Mouse (Mus musculus) testis, adult 2 months (tissue): ENCODE measurements at regions not wholly inside any gene's neighbourhood (a gene's known extent, or its start where the extent isn't known, plus 50 kb on each side); places are given as distances from the start of the nearest gene placed in this dataset.

Experiments
- CTCF ChIP-seq: fragments of 200-500 bp; IDR thresholded peaks from 2 replicates; pipeline ENCODE4 v1.5.1; 2012; ENCODE audit warnings: low read depth, mild to moderate bottlenecking, inconsistent platforms, low read length, moderate library complexity; ENCODE audit not compliant: control insufficient read depth, insufficient read depth, insufficient replicate concordance
- POLR2A ChIP-seq: fragments of 200-500 bp; IDR thresholded peaks from 2 replicates; pipeline ENCODE4 v1.6.1; 2012; ENCODE audit warnings: low read depth, mild to moderate bottlenecking, inconsistent platforms, low read length, moderate library complexity; ENCODE audit not compliant: control insufficient read depth

DNA sequence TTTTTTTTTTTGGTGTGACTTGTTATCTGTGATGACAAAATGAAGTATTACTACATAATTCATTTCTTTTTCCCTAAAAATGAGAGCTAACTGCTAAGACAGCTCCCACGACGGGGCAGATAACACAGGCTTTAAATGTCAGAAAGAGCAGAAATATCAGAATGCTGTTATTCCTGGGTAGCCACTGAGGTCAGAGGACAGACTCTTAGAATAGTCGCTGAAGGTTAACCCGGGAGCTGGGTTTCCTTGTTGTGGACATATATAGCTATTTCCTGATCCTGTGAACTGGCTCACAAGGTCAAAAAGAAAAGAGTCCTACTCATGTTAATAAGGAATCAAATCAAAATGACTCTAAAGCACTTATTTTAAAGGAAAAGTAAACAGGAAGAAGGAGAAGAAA lies 403.0 kb upstream of the Arglu1 start:
- no peak for TF ChIP-seq CTCF
- no peak for TF ChIP-seq POLR2A
